In genomic region chr4:141360846-141361245, GRCm38 (mm10) we compare ENCODE assay signal across 10 mouse cellular contexts. TPM values are rescaled to one million over a fixed set of nuclear protein-coding genes. Genes with fewer than 3 reads are reported as not detected.
DNase-seq lines count a peak whose midpoint lies in the region; ATAC-seq and TF ChIP-seq lines count a peak whose summit lies in the region.
"Had no signal": no experiment of that assay in that cellular context is flagged by ENCODE, and none has a peak within 500 bp of the region (broad histone marks: within the 10 kb centered on the region; RNA-seq: fewer than 3 reads in every experiment).

No protein-coding gene starts in this region.

- 45% methylated on average over 7 of the region's 7 CpGs for WGBS in heart, adult 2 months
- WGBS in embryonic facial prominence, embryonic 14.5 days = 32% methylated on average over 7 of the region's 7 CpGs
- WGBS in stomach, postnatal 0 days = 40% methylated on average over 7 of the region's 7 CpGs

- H3K9me3 ChIP-seq in embryonic facial prominence, embryonic 14.5 days (ENCODE audit: control insufficient read depth, low read length) = no peaks in the 10 kb centered on the region
- H3K9me3 ChIP-seq in stomach, postnatal 0 days (ENCODE audit: control insufficient read depth, low read length) = no peaks in the 10 kb centered on the region

- no peak for ATAC-seq in embryonic facial prominence, embryonic 14.5 days (ENCODE audit: low read depth)
- ATAC-seq in stomach, postnatal 0 days (ENCODE audit: low FRiP score, low TSS enrichment) = no peak
- ATAC-seq in cerebellum, adult (ENCODE audit: insufficient number of reproducible peaks, low FRiP score, low TSS enrichment) = no peak

- no peak overlapping the region for H3K9ac ChIP-seq in heart, adult 2 months (ENCODE audit: low read depth, low read length)
- H3K9ac ChIP-seq in embryonic facial prominence, embryonic 14.5 days (ENCODE audit: low read depth, low read length) = no peak overlapping the region
- H3K9ac ChIP-seq in stomach, postnatal 0 days (ENCODE audit: low read length) = no peak overlapping the region

- H3K27ac ChIP-seq in heart, adult 2 months = no peak overlapping the region
- no peak overlapping the region for H3K27ac ChIP-seq in testis, adult 2 months (ENCODE audit: control insufficient read depth, insufficient read depth, low read depth, low read length)
- H3K27ac ChIP-seq in embryonic facial prominence, embryonic 14.5 days (replicated peaks; ENCODE audit: low read depth, low read length) = no peak overlapping the region
- no peak overlapping the region for H3K27ac ChIP-seq in stomach, postnatal 0 days (replicated peaks)

- TF ChIP-seq EP300 in heart, adult 2 months (IDR thresholded peaks at IDR 0.05; ENCODE audit: insufficient read depth, low read depth, low read length) = no peak
- no peak for TF ChIP-seq EP300 in stomach, postnatal 0 days (optimal IDR thresholded peaks at IDR 0.05)

- peaks cover 3% of the 10 kb centered on the region for H3K4me1 ChIP-seq in heart, adult 2 months (ENCODE audit: control insufficient read depth, insufficient read depth, low read length)
- H3K4me1 ChIP-seq in testis, adult 2 months (ENCODE audit: control insufficient read depth, insufficient read depth, low read length) = no peaks in the 10 kb centered on the region
- H3K4me1 ChIP-seq in embryonic facial prominence, embryonic 14.5 days (ENCODE audit: control insufficient read depth, insufficient read depth, low read length) = no peaks in the 10 kb centered on the region
- peaks cover 2% of the 10 kb centered on the region; the same call in 1 of the 2 replicates for H3K4me1 ChIP-seq in stomach, postnatal 0 days (replicated peaks; ENCODE audit: control insufficient read depth, insufficient read depth)

- no peaks in the 10 kb centered on the region for H3K79me2 ChIP-seq in heart, adult 2 months (replicated peaks; ENCODE audit: control insufficient read depth, insufficient read depth, low read length)

- H3K36me3 ChIP-seq in heart, adult 2 months (ENCODE audit: control insufficient read depth, insufficient read depth, low read length) = no peaks in the 10 kb centered on the region
- H3K36me3 ChIP-seq in testis, adult 2 months (ENCODE audit: control insufficient read depth, insufficient read depth, low read length) = no peaks in the 10 kb centered on the region
- no peaks in the 10 kb centered on the region for H3K36me3 ChIP-seq in embryonic facial prominence, embryonic 14.5 days (ENCODE audit: control insufficient read depth, insufficient read depth, low read length)
- no peaks in the 10 kb centered on the region for H3K36me3 ChIP-seq in stomach, postnatal 0 days (ENCODE audit: control insufficient read depth, insufficient read depth, low read length)

- no peak overlapping the region for H3K4me3 ChIP-seq in heart, adult 2 months
- H3K4me3 ChIP-seq in testis, adult 2 months (ENCODE audit: control insufficient read depth, low read depth, low read length) = no peak overlapping the region
- H3K4me3 ChIP-seq in embryonic facial prominence, embryonic 14.5 days (ENCODE audit: low read depth, low read length) = no peak overlapping the region
- H3K4me3 ChIP-seq in stomach, postnatal 0 days (ENCODE audit: low read depth, low read length) = no peak overlapping the region

- TF ChIP-seq POLR2A in heart, adult 2 months (IDR thresholded peaks at IDR 0.05; ENCODE audit: insufficient read depth, low read depth, low read length) = no peak
- no peak for TF ChIP-seq POLR2A in testis, adult 2 months (IDR thresholded peaks at IDR 0.05; ENCODE audit: control insufficient read depth, low read depth, low read length)

- intact Hi-C loops in heart, adult 2 months (cut with DNase I) = loop anchor here (5.0 kb wide), 1 partner anchor 34 kb away; no protein-coding TSS in a partner anchor

- H3K4me2 ChIP-seq in embryonic facial prominence, embryonic 14.5 days (ENCODE audit: low read depth, low read length) = no peak overlapping the region
- H3K4me2 ChIP-seq in stomach, postnatal 0 days (replicated peaks; ENCODE audit: low read depth) = no peak overlapping the region

- peak; percentile 66 for TF ChIP-seq CTCF in heart, adult 2 months (IDR thresholded peaks at IDR 0.05)
- TF ChIP-seq CTCF in testis, adult 2 months (IDR thresholded peaks at IDR 0.05; ENCODE audit: control insufficient read depth, insufficient read depth, insufficient replicate concordance, low read depth, low read length) = 0 out of 2 replicates have a peak, but pooled peaks have one; percentile 21
- TF ChIP-seq CTCF in stomach, postnatal 0 days (IDR thresholded peaks at IDR 0.05; ENCODE audit: low read depth) = peak; percentile 73

- no peaks in the 10 kb centered on the region for H3K27me3 ChIP-seq in heart, adult 2 months (ENCODE audit: control insufficient read depth, insufficient read depth, low read length)
- H3K27me3 ChIP-seq in testis, adult 2 months (ENCODE audit: control insufficient read depth, insufficient read depth, low read length) = no peaks in the 10 kb centered on the region
- H3K27me3 ChIP-seq in embryonic facial prominence, embryonic 14.5 days (replicated peaks; ENCODE audit: control insufficient read depth, insufficient read depth, low read length) = peaks cover 9% of the 10 kb centered on the region
- no peaks in the 10 kb centered on the region for H3K27me3 ChIP-seq in stomach, postnatal 0 days (ENCODE audit: control insufficient read depth, insufficient read depth, low read length)

- DNase-seq in heart, adult 2 months = no peak
- no peak for DNase-seq in heart, adult 9 months (ENCODE audit: low spot score in 2 of 2)
- no peak for DNase-seq in testis, postnatal 10 days (ENCODE audit: low spot score)
- peak; percentile 62 for DNase-seq in embryonic facial prominence, embryonic 14.5 days (ENCODE audit: low spot score)
- peak; percentile 59 for DNase-seq in stomach, postnatal 0 days (ENCODE audit: low spot score)
- DNase-seq in left cerebral cortex, adult 9 months (ENCODE audit: low spot score in 2 of 2) = no peak

RNA-seq across cellular contexts. Expression of gene Fam131c, which starts 7.2 kb away (rescaled TPM):
- 1 to 10 TPM; 2.0 to 2.2 TPM for total RNA-seq in heart, adult 2 months (2021)
- 0.29 and 2.9 TPM in 2 replicates for polyA plus RNA-seq in heart, adult 2 months (2012; rRNA removed)
- 7.9 and 12.3 TPM in 2 replicates for polyA plus RNA-seq in testis, adult 2 months (2012; rRNA removed)
- 2.2 and 2.9 TPM in 2 replicates for polyA plus RNA-seq in embryonic facial prominence, embryonic 14.5 days (2014; fragmentation: Nextera tagmentation; extraction: Ambion mirVana)
- polyA plus RNA-seq in stomach, postnatal 0 days (2015; fragmentation: Nextera tagmentation; extraction: Ambion mirVana) = 3.4 and 3.6 TPM in 2 replicates

RNA-seq across cellular contexts. Expression of gene Clcnka, which starts 37.7 kb away (rescaled TPM):
- not detected for total RNA-seq in heart, adult 2 months (2021)
- polyA plus RNA-seq in heart, adult 2 months (2012; rRNA removed) = 0.04 TPM in 1 of 2 replicates, not detected in the other
- 0.14 and 1.3 TPM in 2 replicates for polyA plus RNA-seq in testis, adult 2 months (2012; rRNA removed)
- polyA plus RNA-seq in embryonic facial prominence, embryonic 14.5 days (2014; fragmentation: Nextera tagmentation; extraction: Ambion mirVana) = 1.2 and 1.3 TPM in 2 replicates
- 0.08 TPM in 1 of 2 replicates, not detected in the other for polyA plus RNA-seq in stomach, postnatal 0 days (2015; fragmentation: Nextera tagmentation; extraction: Ambion mirVana)
- polyA plus RNA-seq: large intestine, adult 2 months had no signal

RNA-seq across cellular contexts. Expression of gene Clcnkb, which starts 55.0 kb away (rescaled TPM):
- under 1 TPM; 0.43 to 0.57 TPM for total RNA-seq in heart, adult 2 months (2021)
- 2.1 and 4.6 TPM in 2 replicates for polyA plus RNA-seq in heart, adult 2 months (2012; rRNA removed)
- polyA plus RNA-seq in testis, adult 2 months (2012; rRNA removed) = 0.68 and 1.2 TPM in 2 replicates
- not detected in 2 replicates for polyA plus RNA-seq in embryonic facial prominence, embryonic 14.5 days (2014; fragmentation: Nextera tagmentation; extraction: Ambion mirVana)
- not detected in 2 replicates for polyA plus RNA-seq in stomach, postnatal 0 days (2015; fragmentation: Nextera tagmentation; extraction: Ambion mirVana)
- polyA plus RNA-seq: large intestine, adult 2 months; neural tube, embryonic 14.5 days had no signal

RNA-seq across cellular contexts. Expression of gene Hspb7, which starts 59.7 kb away (rescaled TPM):
- 1,000 to 10,000 TPM; 1,066 to 1,498 TPM for total RNA-seq in heart, adult 2 months (2021)
- 973 and 1,028 TPM in 2 replicates for polyA plus RNA-seq in heart, adult 2 months (2012; rRNA removed)
- polyA plus RNA-seq in testis, adult 2 months (2012; rRNA removed) = 24.6 and 24.7 TPM in 2 replicates
- polyA plus RNA-seq in embryonic facial prominence, embryonic 14.5 days (2014; fragmentation: Nextera tagmentation; extraction: Ambion mirVana) = 3.4 and 8.8 TPM in 2 replicates
- 2.3 and 3.5 TPM in 2 replicates for polyA plus RNA-seq in stomach, postnatal 0 days (2015; fragmentation: Nextera tagmentation; extraction: Ambion mirVana)

RNA-seq across cellular contexts. Expression of gene Epha2, which starts 59.8 kb away (rescaled TPM):
- 1 to 10 TPM; 5.5 to 7.7 TPM for total RNA-seq in heart, adult 2 months (2021)
- polyA plus RNA-seq in heart, adult 2 months (2012; rRNA removed) = 7.0 and 8.7 TPM in 2 replicates
- polyA plus RNA-seq in testis, adult 2 months (2012; rRNA removed) = 0.75 and 0.83 TPM in 2 replicates
- polyA plus RNA-seq in embryonic facial prominence, embryonic 14.5 days (2014; fragmentation: Nextera tagmentation; extraction: Ambion mirVana) = 2.1 and 4.2 TPM in 2 replicates
- 3.9 and 4.9 TPM in 2 replicates for polyA plus RNA-seq in stomach, postnatal 0 days (2015; fragmentation: Nextera tagmentation; extraction: Ambion mirVana)

Comparison
In these comparisons a context has a peak if more than half of its experiments do, and no peak if none do; other contexts are left out.
1. DNase-seq: peak in embryonic facial prominence, embryonic 14.5 days (single experiment) and stomach, postnatal 0 days (single experiment); none in heart, adult 2 months (0 of 2), heart, adult 9 months (0 of 2), testis, postnatal 10 days (single experiment) and left cerebral cortex, adult 9 months (0 of 2).
2. CTCF ChIP-seq: peak in every context shown above with its lines; median percentile 73 in stomach, postnatal 0 days; 66 in heart, adult 2 months; 21 in testis, adult 2 months.